Mouse (Mus musculus) thymus, adult 18-20 months (tissue): Measurements from ENCODE around the gene Gm11541.

Source experiments
- DNase-seq, 2 experiments: peaks; one replicate each; pipeline ENCODE4 v3.0.0; 2022; ENCODE audit warnings: mixed read lengths in 2 of 2

The Gm11541 gene

GRCm38 (mm10) chr11:94704472-94704871 is at the start of gene Gm11541:
Gene Gm11541, minus strand, starts transcription at chr11:94704499.
- DNase-seq, result no peak

DNA sequence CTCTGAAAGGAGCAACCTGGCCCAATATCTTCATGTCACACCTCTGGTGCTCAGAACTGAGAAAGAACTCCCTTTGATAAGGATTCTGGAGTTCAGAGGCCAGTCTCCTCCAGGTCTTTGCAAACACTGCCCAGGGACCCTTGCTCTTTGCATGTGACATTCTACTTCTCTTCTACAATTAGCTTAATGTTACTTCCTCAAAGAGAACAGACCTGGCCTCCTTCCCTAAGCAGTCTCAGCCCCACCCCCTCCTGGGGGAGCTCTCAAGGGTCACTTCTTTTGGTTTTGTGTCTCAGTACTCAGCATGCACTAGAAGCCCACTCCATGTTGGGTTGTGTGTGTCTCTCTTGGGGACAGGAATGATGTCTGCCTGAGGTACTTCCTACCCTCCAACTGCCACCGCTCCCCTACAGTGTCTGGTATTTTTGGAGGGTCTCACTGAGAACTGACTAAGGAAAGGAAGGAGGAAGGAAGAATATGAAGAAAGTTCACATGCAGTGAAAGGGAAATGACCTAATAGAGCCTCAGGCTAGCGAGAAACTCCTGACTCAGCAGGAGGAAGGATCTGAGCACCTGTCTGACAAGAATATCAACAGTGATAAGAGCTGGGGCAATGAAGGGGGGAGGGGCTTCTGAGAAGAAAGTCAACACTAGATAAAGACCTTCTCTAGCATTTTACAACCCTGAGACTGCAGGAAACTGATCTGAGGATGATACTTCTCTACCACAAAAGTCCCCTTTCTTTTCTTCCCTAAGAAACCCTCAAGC is 48.8 kb upstream of the Gm11541 start:
- DNase-seq, result no peak

- DNase-seq, result no peak
These were observed 37.5 kb upstream of the Gm11541 start, which contains the start of gene Cdc34b for GRCm38 (mm10) chr11:94741732-94742272. Gene Cdc34b, plus strand, starts transcription at chr11:94741782.

DNA sequence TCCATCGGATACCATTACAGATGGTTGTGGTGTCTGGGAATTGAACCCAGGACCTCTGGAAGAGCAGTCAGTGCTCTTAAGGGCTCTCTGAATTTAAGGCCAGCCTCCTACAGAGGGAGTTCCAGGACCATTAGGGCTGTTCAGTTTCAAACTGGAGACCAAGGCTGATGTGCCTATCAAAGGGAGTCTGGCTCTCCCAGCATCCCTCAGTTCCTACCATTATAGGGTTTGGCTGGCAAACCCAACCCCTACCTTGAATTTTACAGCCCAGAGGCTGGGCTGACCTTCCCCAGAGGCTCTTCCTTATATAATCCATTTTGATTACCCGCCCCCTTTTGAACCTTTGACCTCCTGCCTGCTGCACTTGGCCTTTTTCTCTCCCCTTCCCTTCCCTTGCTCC is 31.4 kb upstream of the Gm11541 start:
- no peak for DNase-seq

GRCm38 (mm10) chr11:94732773-94733172 is 28.5 kb upstream of the Gm11541 start:
- no peak for DNase-seq

- no peak for DNase-seq
These were observed 26.9 kb upstream of the Gm11541 start for GRCm38 (mm10) chr11:94731229-94731628.

DNA sequence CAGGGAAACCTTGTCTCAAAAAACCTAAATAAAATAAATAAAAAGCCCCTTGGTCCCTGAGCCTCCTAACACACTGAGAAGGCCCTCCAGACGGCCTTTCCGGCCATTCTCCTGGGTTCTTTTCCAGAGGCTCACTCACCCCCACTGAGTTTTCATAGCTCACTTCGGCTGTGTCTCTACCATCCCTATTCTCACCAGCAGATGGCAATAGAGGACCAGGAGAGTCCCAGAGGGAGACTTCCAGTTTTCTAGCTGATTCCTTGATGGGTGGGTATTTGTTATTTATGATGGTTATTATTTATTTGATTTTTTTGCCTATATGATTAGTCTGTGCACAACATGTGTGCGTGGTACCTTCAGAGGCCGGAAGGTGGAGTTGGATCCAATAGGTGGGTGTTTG is 26.0 kb upstream of the Gm11541 start:
- DNase-seq, result no peak

DNA sequence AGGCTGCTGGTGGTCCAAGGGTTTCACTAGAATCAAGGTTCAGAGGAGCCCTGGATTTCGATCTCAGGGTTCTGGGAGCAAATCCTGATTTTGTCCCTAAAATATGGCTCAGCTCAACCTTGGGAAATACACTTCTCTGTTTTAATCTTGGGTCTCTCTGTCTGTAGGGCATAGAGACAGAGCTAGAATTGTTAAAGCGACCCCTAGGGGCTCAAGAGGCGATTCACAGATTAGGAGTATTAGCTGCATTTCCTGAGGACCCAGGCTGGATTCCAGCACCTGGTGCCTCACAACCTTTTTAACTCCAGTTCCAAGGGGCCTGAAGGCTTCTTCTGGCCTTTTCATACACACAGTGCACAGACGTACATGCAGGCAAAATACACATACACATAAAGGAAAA is 25.3 kb upstream of the Gm11541 start:
- no peak for DNase-seq

DNA sequence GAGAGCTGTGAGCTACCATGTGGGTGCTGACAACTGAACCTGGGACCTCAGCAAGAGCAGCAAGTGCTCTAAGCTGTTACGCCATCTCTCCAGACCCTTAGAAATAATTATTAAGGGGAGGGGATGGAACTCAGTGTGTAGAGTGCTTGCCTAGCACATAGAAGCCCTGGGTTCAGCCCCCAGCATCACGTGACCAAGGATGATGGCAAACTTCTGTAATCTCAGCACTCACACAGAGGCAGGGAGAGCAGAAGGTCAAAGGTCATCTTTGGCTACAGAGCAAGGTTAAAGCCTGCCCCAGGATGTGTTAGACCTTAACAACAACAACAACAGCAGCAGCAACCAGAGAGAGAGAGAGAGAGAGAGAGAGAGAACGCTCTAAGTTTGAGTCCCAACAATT is 24.2 kb upstream of the Gm11541 start:
- no peak for DNase-seq

DNA sequence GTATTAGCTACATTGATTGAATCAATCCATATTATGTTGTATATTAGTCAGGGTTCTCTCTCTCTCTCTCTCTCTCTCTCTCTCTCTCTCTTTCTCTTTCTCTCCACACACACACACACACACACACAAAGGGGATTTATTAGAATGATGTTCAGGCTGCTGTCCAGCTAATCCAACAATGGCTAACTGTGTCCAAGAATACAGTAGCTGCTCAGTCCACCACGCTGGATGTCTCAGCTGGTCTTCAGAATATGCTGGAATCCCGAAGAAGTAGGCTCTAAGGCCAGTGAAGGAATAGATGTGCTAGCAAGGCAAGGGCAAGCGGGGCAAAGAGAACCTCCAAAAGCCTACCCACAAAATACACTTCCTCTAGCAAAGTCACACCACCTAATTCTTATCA is 23.0 kb upstream of the Gm11541 start:
- DNase-seq, result no peak

DNA sequence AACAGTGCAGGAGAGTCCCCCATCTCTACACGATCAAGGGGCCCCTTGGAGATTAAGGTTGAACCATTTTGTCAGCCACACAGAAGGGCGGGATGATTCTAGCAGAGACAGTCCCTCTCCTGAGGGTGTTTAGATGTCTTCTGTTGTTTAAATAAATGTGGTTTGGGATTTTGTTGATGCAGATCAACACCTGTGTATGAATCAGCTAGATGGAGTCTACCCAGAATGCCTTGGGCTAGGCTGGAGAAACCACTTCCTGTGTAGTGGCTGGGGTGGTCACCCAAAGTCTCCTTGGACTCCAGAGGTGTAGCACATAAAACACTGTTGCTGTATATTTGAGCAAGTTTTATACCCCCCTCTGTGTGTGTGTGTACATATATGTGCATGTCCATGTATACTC is 14.9 kb upstream of the Gm11541 start:
- DNase-seq, result peak in 1 of 2 experiments; percentile 35

DNA sequence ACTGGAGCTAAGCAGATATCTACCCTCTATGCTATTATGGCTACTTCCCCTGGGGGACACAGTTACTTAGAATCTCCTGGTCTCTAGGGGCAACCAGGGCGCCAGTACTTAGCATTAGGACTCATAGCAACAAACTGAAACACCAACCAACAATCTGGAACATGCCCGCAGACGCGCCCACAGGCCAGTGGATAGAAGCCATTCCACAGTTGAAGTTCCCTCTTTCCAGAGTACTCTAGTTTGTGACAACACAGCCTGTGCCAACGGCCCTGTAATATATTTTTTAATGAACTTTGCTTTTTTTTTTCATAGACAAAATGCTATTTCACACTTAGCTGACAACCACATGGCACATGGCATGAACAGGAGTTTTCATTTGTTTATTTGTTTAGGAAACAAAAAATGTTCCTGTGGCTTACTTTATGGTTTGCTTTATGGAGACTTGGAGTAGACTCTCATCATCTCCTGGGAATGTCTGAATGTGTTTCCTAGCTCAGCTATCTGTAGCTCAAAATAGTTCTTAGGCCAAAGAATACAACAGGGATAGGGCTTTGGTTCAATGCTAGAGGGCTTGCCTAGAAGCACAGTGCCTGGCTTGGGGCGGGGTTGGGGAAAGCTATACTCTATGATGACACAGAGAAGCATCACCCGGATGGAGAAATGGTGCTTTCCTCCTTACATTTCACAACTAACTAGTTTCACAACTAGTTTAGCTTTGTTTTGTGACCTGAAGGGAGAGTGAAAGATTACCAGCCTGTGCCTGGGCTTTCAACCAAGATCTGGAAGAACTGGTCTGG is 14.0 kb upstream of the Gm11541 start:
- no peak for DNase-seq

- no peak for DNase-seq
These were observed 12.9 kb upstream of the Gm11541 start for GRCm38 (mm10) chr11:94717239-94717638.

DNA sequence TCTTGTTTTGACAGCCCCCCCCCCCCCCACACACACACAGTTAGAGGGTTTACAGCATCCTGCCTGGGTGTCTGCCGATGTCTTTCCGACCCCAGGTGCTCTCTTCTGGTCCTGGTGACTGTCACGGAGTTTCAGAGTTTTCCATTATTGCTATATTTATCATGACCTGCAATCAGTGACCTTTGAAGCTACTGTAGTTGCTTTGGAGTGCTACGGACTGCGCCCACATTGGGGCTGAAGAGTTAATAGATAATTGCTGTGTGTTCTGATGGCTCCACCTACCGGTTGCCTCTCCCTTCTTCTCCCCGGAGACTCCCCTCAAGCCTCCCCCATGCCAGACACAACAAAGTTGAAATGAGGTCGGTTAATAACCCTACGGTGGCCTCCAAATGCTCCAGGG is 12.5 kb upstream of the Gm11541 start:
- DNase-seq, result no peak

- DNase-seq, result no peak
These were observed 11.3 kb upstream of the Gm11541 start for GRCm38 (mm10) chr11:94715622-94716021.

DNA sequence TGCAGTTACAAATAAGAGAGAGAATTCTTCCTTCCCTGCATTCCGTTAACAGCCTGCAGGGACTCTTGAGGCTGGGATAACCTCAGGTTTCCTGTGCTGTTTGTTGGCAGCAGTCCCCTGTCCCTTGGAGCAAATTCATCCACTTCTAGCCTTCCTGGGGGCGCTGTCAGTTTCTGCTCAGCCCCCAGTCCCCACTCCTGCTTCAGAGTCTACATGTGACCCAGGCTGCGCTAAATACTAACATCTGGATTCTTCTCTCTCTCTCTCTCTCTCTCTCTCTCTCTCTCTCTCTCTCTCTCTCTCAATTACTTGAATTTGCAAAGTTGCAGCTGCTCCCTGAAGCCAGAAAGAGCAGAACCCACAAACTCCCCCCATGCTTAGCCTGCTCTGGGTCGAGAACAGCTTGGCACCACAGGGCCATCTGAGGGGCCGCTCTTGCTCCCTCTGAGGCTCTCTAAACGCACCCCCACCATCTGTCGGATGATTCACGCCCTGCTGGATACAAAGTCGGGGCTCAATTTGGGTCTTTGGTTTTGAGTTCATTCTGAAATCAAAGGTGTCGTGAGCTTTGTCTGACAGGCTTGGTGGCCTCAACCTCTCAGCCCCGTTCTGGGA is 9.1 kb upstream of the Gm11541 start:
- no peak for DNase-seq

DNA sequence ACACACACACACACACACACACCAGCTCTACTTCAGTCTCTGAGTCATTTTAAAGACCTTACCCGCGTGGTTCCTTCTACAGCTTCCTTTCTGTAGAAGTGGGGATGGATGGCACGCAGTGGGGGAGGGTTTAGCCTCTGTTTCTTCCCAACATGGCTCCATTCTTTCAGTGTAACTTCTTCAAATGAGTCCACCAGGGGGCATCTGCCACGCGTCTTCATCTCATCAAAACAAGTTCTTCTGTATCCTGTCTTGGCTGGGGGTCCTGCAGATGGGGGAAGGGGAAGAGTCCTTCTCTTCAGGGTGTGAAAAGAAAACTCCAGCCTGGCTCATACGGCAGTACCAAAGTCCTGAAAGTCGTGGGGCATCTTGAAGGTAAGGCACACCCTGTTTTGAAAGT is 279 bp downstream of the Gm11541 start:
- no peak for DNase-seq

GRCm38 (mm10) chr11:94702216-94702610 is 2.1 kb downstream of the Gm11541 start:
- DNase-seq, result no peak

DNA sequence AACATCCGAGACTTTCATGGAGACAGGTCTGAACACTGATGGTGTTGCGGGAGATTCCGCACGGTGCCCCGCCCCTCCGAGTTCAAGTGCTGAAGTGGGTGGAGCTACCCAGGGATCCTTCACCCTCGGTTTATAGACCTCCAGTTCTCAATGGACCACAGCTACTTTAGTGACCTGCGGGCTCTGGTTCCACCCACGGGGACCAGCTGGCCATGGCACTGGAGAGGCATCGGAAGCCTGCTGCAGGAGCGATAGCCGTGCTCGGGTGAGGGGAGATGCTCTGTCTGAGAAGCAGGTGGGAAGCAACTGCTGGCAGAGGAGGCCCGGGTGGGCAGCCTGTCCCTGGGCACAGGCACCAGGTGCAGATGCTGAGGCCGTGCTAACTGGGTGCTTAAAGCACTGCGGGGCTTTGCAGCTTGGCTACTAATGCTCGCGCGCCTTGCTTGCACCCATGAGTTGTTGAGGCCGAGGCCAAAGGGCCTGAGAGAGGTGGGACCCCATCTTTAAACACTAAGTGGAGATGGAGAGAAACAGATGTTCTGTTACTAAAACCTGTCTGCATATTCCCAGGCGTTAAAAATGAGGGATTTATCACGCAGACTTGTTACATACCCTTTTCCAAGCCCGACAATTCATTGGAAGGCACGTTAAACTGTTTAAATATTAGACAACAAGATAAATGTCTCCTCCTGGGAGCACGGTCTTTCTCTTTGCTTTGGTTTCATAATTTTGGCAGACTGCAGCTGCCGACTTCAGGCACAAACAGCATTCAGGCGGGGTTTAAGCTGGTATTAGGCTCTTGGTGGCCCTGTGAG is 2.7 kb downstream of the Gm11541 start:
- no peak for DNase-seq

- DNase-seq, result no peak
These were observed 4.9 kb downstream of the Gm11541 start for GRCm38 (mm10) chr11:94699399-94699798.

DNA sequence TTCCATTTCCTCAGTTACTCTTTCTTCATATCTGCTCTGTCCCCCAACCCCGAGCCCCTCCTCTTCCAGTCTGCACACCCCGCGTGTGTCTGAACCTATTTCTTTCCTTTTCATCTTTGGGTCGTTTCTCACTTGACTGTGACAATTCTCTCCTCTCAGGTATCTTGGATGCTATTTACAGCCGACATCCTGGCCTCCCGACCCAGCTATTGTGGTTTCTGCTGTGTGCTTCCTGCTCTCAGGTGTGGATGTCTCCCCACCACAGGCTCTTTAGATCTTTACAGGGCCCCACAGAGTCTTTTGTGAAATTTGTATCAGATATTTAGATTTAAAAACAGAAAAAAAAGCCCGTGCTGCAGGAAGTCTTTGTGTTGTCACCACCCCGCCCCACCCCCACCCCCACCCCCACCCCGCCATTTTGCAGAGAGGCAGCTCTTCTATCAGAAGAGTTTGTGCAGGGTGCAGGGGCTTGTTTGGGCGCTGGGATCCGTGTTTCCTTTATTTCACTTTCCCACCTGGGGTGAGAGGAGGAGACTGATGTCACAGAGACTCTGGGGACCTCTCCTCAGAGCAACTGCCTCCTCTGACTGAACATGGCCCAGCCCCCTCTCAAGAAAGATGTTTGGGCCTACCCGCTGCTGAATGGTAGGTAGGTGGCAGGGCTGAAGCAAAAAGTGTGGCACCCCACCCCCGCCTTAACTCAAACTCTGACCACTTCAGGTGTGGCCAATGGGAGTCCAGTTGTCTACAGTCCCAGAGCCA is 6.4 kb downstream of the Gm11541 start:
- peak; percentile 55 to 76 for DNase-seq

- DNase-seq, result no peak
These were observed 7.2 kb downstream of the Gm11541 start for GRCm38 (mm10) chr11:94697140-94697539.
